Mouse (Mus musculus): ENCODE results near the gene Cc2d2a. TPM values are rescaled to one million over a fixed set of nuclear protein-coding genes. Genes with fewer than 3 reads are reported as not detected.

Gene Cc2d2a
- polyA plus RNA-seq, 1 experiment: 0.64 TPM

GRCm38 (mm10) chr5:43728375-43729165 lies 66.4 kb downstream of the Cc2d2a start:
- H3K4me3 ChIP-seq (ENCODE audit: control insufficient read depth, low read depth, low read length): no peak overlapping the region
- no peaks in the 10 kb centered on the region for H3K36me3 ChIP-seq (ENCODE audit: control insufficient read depth, insufficient read depth, low read length)
- no peaks in the 10 kb centered on the region for H3K4me1 ChIP-seq (ENCODE audit: control insufficient read depth, insufficient read depth, low read length)
- no peaks in the 10 kb centered on the region for H3K27me3 ChIP-seq (ENCODE audit: control insufficient read depth, insufficient read depth, low read length)
- TF ChIP-seq CTCF (IDR thresholded peaks at IDR 0.05; ENCODE audit: control insufficient read depth, insufficient read depth, insufficient replicate concordance, low read depth, low read length) (no peak), POLR2A (IDR thresholded peaks at IDR 0.05; ENCODE audit: control insufficient read depth, low read depth, low read length) (no peak)
- no peak overlapping the region for H3K27ac ChIP-seq (ENCODE audit: control insufficient read depth, insufficient read depth, low read depth, low read length)

GRCm38 (mm10) chr5:43732381-43732780 lies 70.2 kb downstream of the Cc2d2a start:
- Histone ChIP-seq H3K4me3 (ENCODE audit: control insufficient read depth, low read depth, low read length) (no peak overlapping the region), H3K36me3 (ENCODE audit: control insufficient read depth, insufficient read depth, low read length) (no peaks in the 10 kb centered on the region), H3K27ac (ENCODE audit: control insufficient read depth, insufficient read depth, low read depth, low read length) (no peak overlapping the region), H3K27me3 (ENCODE audit: control insufficient read depth, insufficient read depth, low read length) (no peaks in the 10 kb centered on the region), H3K4me1 (ENCODE audit: control insufficient read depth, insufficient read depth, low read length) (no peaks in the 10 kb centered on the region)
- TF ChIP-seq CTCF (IDR thresholded peaks at IDR 0.05; ENCODE audit: control insufficient read depth, insufficient read depth, insufficient replicate concordance, low read depth, low read length) (no peak), POLR2A (IDR thresholded peaks at IDR 0.05; ENCODE audit: control insufficient read depth, low read depth, low read length) (no peak)

- no peak overlapping the region for H3K4me3 ChIP-seq (ENCODE audit: control insufficient read depth, low read depth, low read length)
- H3K36me3 ChIP-seq (ENCODE audit: control insufficient read depth, insufficient read depth, low read length): no peaks in the 10 kb centered on the region
- TF ChIP-seq CTCF (IDR thresholded peaks at IDR 0.05; ENCODE audit: control insufficient read depth, insufficient read depth, insufficient replicate concordance, low read depth, low read length) (no peak), POLR2A (IDR thresholded peaks at IDR 0.05; ENCODE audit: control insufficient read depth, low read depth, low read length) (no peak)
- H3K27me3 ChIP-seq (ENCODE audit: control insufficient read depth, insufficient read depth, low read length): no peaks in the 10 kb centered on the region
- no peaks in the 10 kb centered on the region for H3K4me1 ChIP-seq (ENCODE audit: control insufficient read depth, insufficient read depth, low read length)
- no peak overlapping the region for H3K27ac ChIP-seq (ENCODE audit: control insufficient read depth, insufficient read depth, low read depth, low read length)
Observed at GRCm38 (mm10) chr5:43744187-43744586, 82.0 kb downstream of the Cc2d2a start.

GRCm38 (mm10) chr5:43745156-43745555 lies 83.0 kb downstream of the Cc2d2a start:
- TF ChIP-seq POLR2A (IDR thresholded peaks at IDR 0.05; ENCODE audit: control insufficient read depth, low read depth, low read length): no peak
- no peak for TF ChIP-seq CTCF (IDR thresholded peaks at IDR 0.05; ENCODE audit: control insufficient read depth, insufficient read depth, insufficient replicate concordance, low read depth, low read length)
- no peaks in the 10 kb centered on the region for H3K36me3 ChIP-seq (ENCODE audit: control insufficient read depth, insufficient read depth, low read length)
- no peak overlapping the region for H3K27ac ChIP-seq (ENCODE audit: control insufficient read depth, insufficient read depth, low read depth, low read length)
- no peaks in the 10 kb centered on the region for H3K27me3 ChIP-seq (ENCODE audit: control insufficient read depth, insufficient read depth, low read length)
- H3K4me3 ChIP-seq (ENCODE audit: control insufficient read depth, low read depth, low read length): no peak overlapping the region
- H3K4me1 ChIP-seq (ENCODE audit: control insufficient read depth, insufficient read depth, low read length): no peaks in the 10 kb centered on the region

- TF ChIP-seq CTCF (IDR thresholded peaks at IDR 0.05; ENCODE audit: control insufficient read depth, insufficient read depth, insufficient replicate concordance, low read depth, low read length): no peak
- no peak for TF ChIP-seq POLR2A (IDR thresholded peaks at IDR 0.05; ENCODE audit: control insufficient read depth, low read depth, low read length)
- Histone ChIP-seq H3K27ac (ENCODE audit: control insufficient read depth, insufficient read depth, low read depth, low read length) (no peak overlapping the region), H3K27me3 (ENCODE audit: control insufficient read depth, insufficient read depth, low read length) (no peaks in the 10 kb centered on the region), H3K36me3 (ENCODE audit: control insufficient read depth, insufficient read depth, low read length) (no peaks in the 10 kb centered on the region), H3K4me1 (ENCODE audit: control insufficient read depth, insufficient read depth, low read length) (no peaks in the 10 kb centered on the region), H3K4me3 (ENCODE audit: control insufficient read depth, low read depth, low read length) (no peak overlapping the region)
Observed at GRCm38 (mm10) chr5:43748039-43748438, 85.9 kb downstream of the Cc2d2a start.

- Histone ChIP-seq H3K36me3 (ENCODE audit: control insufficient read depth, insufficient read depth, low read length) (no peaks in the 10 kb centered on the region), H3K27ac (ENCODE audit: control insufficient read depth, insufficient read depth, low read depth, low read length) (no peak overlapping the region), H3K27me3 (ENCODE audit: control insufficient read depth, insufficient read depth, low read length) (no peaks in the 10 kb centered on the region), H3K4me3 (ENCODE audit: control insufficient read depth, low read depth, low read length) (no peak overlapping the region), H3K4me1 (ENCODE audit: control insufficient read depth, insufficient read depth, low read length) (no peaks in the 10 kb centered on the region)
- no peak for TF ChIP-seq CTCF (IDR thresholded peaks at IDR 0.05; ENCODE audit: control insufficient read depth, insufficient read depth, insufficient replicate concordance, low read depth, low read length)
- no peak for TF ChIP-seq POLR2A (IDR thresholded peaks at IDR 0.05; ENCODE audit: control insufficient read depth, low read depth, low read length)
Observed at GRCm38 (mm10) chr5:43749092-43749491, 86.9 kb downstream of the Cc2d2a start.

- no peak overlapping the region for H3K27ac ChIP-seq (ENCODE audit: control insufficient read depth, insufficient read depth, low read depth, low read length)
- no peaks in the 10 kb centered on the region for H3K27me3 ChIP-seq (ENCODE audit: control insufficient read depth, insufficient read depth, low read length)
- H3K36me3 ChIP-seq (ENCODE audit: control insufficient read depth, insufficient read depth, low read length): no peaks in the 10 kb centered on the region
- TF ChIP-seq POLR2A (IDR thresholded peaks at IDR 0.05; ENCODE audit: control insufficient read depth, low read depth, low read length) (no peak), CTCF (IDR thresholded peaks at IDR 0.05; ENCODE audit: control insufficient read depth, insufficient read depth, insufficient replicate concordance, low read depth, low read length) (no peak)
- H3K4me1 ChIP-seq (ENCODE audit: control insufficient read depth, insufficient read depth, low read length): no peaks in the 10 kb centered on the region
- H3K4me3 ChIP-seq (ENCODE audit: control insufficient read depth, low read depth, low read length): no peak overlapping the region
Observed at GRCm38 (mm10) chr5:43770618-43771354, 108.6 kb downstream of the Cc2d2a start.

Data from testis, adult 2 months (tissue).